Mouse (Mus musculus): ENCODE data around the gene Psmb8.

Gene Psmb8

GRCm38 (mm10) chr17:34196941-34197894 lies at the start of gene Psmb8:
Gene Psmb8 (plus strand): TSS chr17:34197721.
- DNase-seq (ENCODE audit: extremely low spot score, low spot score): peak; percentile 80

GRCm38 (mm10) chr17:34152923-34153322 lies 44.6 kb upstream of the Psmb8 start, which contains the start of gene H2-DMb1:
Gene H2-DMb1 (plus strand): TSS chr17:34153072.
- no peak for DNase-seq (ENCODE audit: extremely low spot score, low spot score)

GRCm38 (mm10) chr17:34155534-34155933 lies 42.0 kb upstream of the Psmb8 start:
- no peak for DNase-seq (ENCODE audit: extremely low spot score, low spot score)

GRCm38 (mm10) chr17:34164202-34164895 lies 33.2 kb upstream of the Psmb8 start:
- DNase-seq (ENCODE audit: extremely low spot score, low spot score): no peak

GRCm38 (mm10) chr17:34165033-34165730 lies 32.3 kb upstream of the Psmb8 start:
- DNase-seq (ENCODE audit: extremely low spot score, low spot score): no peak

GRCm38 (mm10) chr17:34169279-34169678 lies 28.2 kb upstream of the Psmb8 start:
- peak; percentile 31 for DNase-seq (ENCODE audit: extremely low spot score, low spot score)

GRCm38 (mm10) chr17:34170487-34170876 lies 27.0 kb upstream of the Psmb8 start:
- DNase-seq (ENCODE audit: extremely low spot score, low spot score): no peak

- DNase-seq (ENCODE audit: extremely low spot score, low spot score): peak; percentile 78
These were observed 26.5 kb upstream of the Psmb8 start for GRCm38 (mm10) chr17:34170877-34171498.

GRCm38 (mm10) chr17:34172528-34172927 lies 25.0 kb upstream of the Psmb8 start:
- DNase-seq (ENCODE audit: extremely low spot score, low spot score): no peak

GRCm38 (mm10) chr17:34174075-34174474 lies 23.4 kb upstream of the Psmb8 start:
- DNase-seq (ENCODE audit: extremely low spot score, low spot score): no peak

GRCm38 (mm10) chr17:34177179-34177578 lies 20.3 kb upstream of the Psmb8 start:
- no peak for DNase-seq (ENCODE audit: extremely low spot score, low spot score)

GRCm38 (mm10) chr17:34179019-34179418 lies 18.5 kb upstream of the Psmb8 start:
- no peak for DNase-seq (ENCODE audit: extremely low spot score, low spot score)

GRCm38 (mm10) chr17:34179913-34180859 lies 17.3 kb upstream of the Psmb8 start:
- DNase-seq (ENCODE audit: extremely low spot score, low spot score): no peak

- DNase-seq (ENCODE audit: extremely low spot score, low spot score): no peak
These were observed 13.8 kb upstream of the Psmb8 start for GRCm38 (mm10) chr17:34183564-34184219.

- DNase-seq (ENCODE audit: extremely low spot score, low spot score): no peak
These were observed 12.0 kb upstream of the Psmb8 start for GRCm38 (mm10) chr17:34185526-34185925.

GRCm38 (mm10) chr17:34186885-34187260 lies 10.6 kb upstream of the Psmb8 start:
- DNase-seq (ENCODE audit: extremely low spot score, low spot score): no peak

GRCm38 (mm10) chr17:34187261-34187916 lies 10.1 kb upstream of the Psmb8 start, which contains the start of the genes Tap1 and Psmb9:
Gene Tap1 (plus strand): TSS chr17:34187553.
Gene Psmb9 (minus strand): TSS chr17:34187764.
- DNase-seq (ENCODE audit: extremely low spot score, low spot score): peak; percentile 91

GRCm38 (mm10) chr17:34188010-34188409 lies 9.5 kb upstream of the Psmb8 start:
- DNase-seq (ENCODE audit: extremely low spot score, low spot score): peak; percentile 29

- DNase-seq (ENCODE audit: extremely low spot score, low spot score): no peak
These were observed 8.5 kb upstream of the Psmb8 start for GRCm38 (mm10) chr17:34188986-34189385.

Data from neural tube, embryonic 10.5 days (tissue).